Comparison of ENCODE assay signal across 8 mouse cellular contexts in the genomic region with DNA sequence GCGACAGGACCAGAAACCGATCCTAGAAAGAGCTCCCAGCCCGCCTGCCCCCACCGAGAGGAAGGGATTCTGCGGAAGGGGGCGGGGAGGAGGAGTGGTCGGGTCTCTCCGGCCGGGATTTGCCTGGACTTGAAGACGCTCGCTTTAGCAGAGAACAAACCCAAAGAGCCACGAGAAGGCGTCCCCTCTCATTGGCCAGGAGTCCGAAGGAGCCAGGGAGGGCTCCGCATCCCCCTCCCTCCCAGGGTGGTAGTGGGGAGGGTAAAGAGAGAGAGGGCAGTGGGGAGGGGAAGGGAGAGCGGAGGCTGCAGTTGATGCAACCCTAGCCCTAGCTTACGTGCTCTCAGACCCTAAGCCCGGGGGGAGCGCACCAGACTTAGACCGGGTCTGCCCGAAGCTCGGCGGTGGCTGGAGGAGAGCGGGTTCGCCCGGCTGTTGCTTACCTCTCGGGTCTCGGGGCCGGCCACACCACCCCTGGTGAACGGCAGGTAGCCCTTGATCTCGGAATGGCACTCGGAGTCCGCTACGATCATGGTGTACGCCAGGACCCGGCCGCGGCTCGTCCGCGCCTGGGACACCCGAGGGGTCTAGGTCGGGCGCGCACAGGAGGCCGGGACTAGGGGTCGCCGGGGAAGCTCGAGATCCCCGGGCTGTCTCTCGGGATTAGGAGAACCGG. TPM values are rescaled to one million over a fixed set of nuclear protein-coding genes. Genes with fewer than 3 reads are reported as not detected.
A peak's percentile ranks its signal among the peaks of the same experiment; 100 is the strongest.
DNase-seq lines count a peak whose midpoint lies in the region; TF ChIP-seq lines count a peak whose summit lies in the region.

No protein-coding gene starts in this region.

- H3K9me3 ChIP-seq in midbrain, embryonic 10.5 days (replicated peaks): no peaks in the 10 kb centered on the region

- peak overlapping the region; percentile 87 for H3K27ac ChIP-seq in midbrain, embryonic 10.5 days (replicated peaks)
- H3K27ac ChIP-seq in small intestine, adult 2 months (ENCODE audit: insufficient read depth, low read depth, low read length): peak overlapping the region; percentile 33

- intact Hi-C loops in left cerebral cortex, postnatal 4 days (cut with DNase I): loop anchor here (5.0 kb wide), 1 partner anchor 47 kb away; a partner anchor contains a TSS

- peaks cover 16% of the 10 kb centered on the region for H3K27me3 ChIP-seq in midbrain, embryonic 10.5 days (ENCODE audit: low read depth, poor library complexity, severe bottlenecking)
- no peaks in the 10 kb centered on the region for H3K27me3 ChIP-seq in small intestine, adult 2 months (ENCODE audit: control insufficient read depth, insufficient read depth, low read length)

- TF ChIP-seq CTCF in small intestine, adult 2 months (IDR thresholded peaks at IDR 0.05; ENCODE audit: extremely low read depth, insufficient read length, insufficient replicate concordance, low read depth, low read length): no peak

- peaks cover 53% of the 10 kb centered on the region for H3K4me1 ChIP-seq in midbrain, embryonic 10.5 days
- peaks cover 6% of the 10 kb centered on the region for H3K4me1 ChIP-seq in small intestine, adult 2 months (ENCODE audit: control insufficient read depth, insufficient read depth, insufficient read length, low read length)

- H3K4me3 ChIP-seq in midbrain, embryonic 10.5 days: peak overlapping the region; percentile 73
- H3K4me3 ChIP-seq in small intestine, adult 2 months (ENCODE audit: low read depth, low read length): peak overlapping the region; percentile 92

- peak; percentile 52 for DNase-seq in layer of hippocampus, adult 11-12 months (ENCODE audit: low spot score)
- DNase-seq in layer of hippocampus, adult 9-10 months (ENCODE audit: low spot score): no peak
- DNase-seq in embryo, embryonic 10 days (ENCODE audit: low spot score): peak; percentile 92
- DNase-seq in gastrocnemius, adult 8-10 months (ENCODE audit: low spot score in 2 of 2): peak; percentile 24 to 35
- peak; percentile 69 for DNase-seq in hindlimb bud, embryonic 11.5 days (ENCODE audit: extremely low spot score, low read depth, low spot score)
- DNase-seq in left cerebral cortex, postnatal 4 days: peak; percentile 84
- DNase-seq in midbrain, embryonic 10.5 days (ENCODE audit: low spot score): peak; percentile 89

- no peaks in the 10 kb centered on the region for H3K36me3 ChIP-seq in midbrain, embryonic 10.5 days
- H3K36me3 ChIP-seq in small intestine, adult 2 months (ENCODE audit: control insufficient read depth, insufficient read depth, low read length): no peaks in the 10 kb centered on the region

- under 1% methylated on average over 52 of the region's 52 CpGs for WGBS in midbrain, embryonic 10.5 days
- 1% methylated on average over 52 of the region's 52 CpGs for WGBS in small intestine, adult 2 months

- no peak for TF ChIP-seq POLR2A in small intestine, adult 2 months (IDR thresholded peaks at IDR 0.05; ENCODE audit: low read depth, low read length)

RNA-seq across cellular contexts. Expression of a gene that starts 0.5 kb away (rescaled TPM):
- total RNA-seq in gastrocnemius, adult 8-10 months (2022): 1 to 10 TPM; 2.1 to 2.5 (median 2.2) TPM
- 1 to 10 TPM; 6.8 to 7.0 TPM for total RNA-seq in left cerebral cortex, postnatal 4 days (2021)
- 13.0 and 14.7 TPM in 2 replicates for polyA plus RNA-seq in midbrain, embryonic 10.5 days (2016; fragmentation: Nextera tagmentation; extraction: Ambion mirVana)
- polyA plus RNA-seq in small intestine, adult 2 months (2012; rRNA removed): 4.0 and 6.7 TPM in 2 replicates

RNA-seq across cellular contexts. Expression of a gene that starts 23.7 kb away (rescaled TPM):
- total RNA-seq in gastrocnemius, adult 8-10 months (2022): 10 to 100 TPM; 48.3 to 57.9 (median 49.7) TPM
- total RNA-seq in left cerebral cortex, postnatal 4 days (2021): 100 to 1,000 TPM; 652 to 682 TPM
- 965 and 979 TPM in 2 replicates for polyA plus RNA-seq in midbrain, embryonic 10.5 days (2016; fragmentation: Nextera tagmentation; extraction: Ambion mirVana)
- polyA plus RNA-seq in small intestine, adult 2 months (2012; rRNA removed): 63.8 and 147 TPM in 2 replicates

RNA-seq across cellular contexts. Expression of a gene that starts 25.6 kb away (rescaled TPM):
- 10 to 100 TPM; 34.4 to 50.4 (median 38.8) TPM for total RNA-seq in gastrocnemius, adult 8-10 months (2022)
- 10 to 100 TPM; 83.6 to 83.7 TPM for total RNA-seq in left cerebral cortex, postnatal 4 days (2021)
- polyA plus RNA-seq in midbrain, embryonic 10.5 days (2016; fragmentation: Nextera tagmentation; extraction: Ambion mirVana): 203 and 216 TPM in 2 replicates
- polyA plus RNA-seq in small intestine, adult 2 months (2012; rRNA removed): 5.0 and 9.0 TPM in 2 replicates

RNA-seq across cellular contexts. Expression of a gene that starts 46.0 kb away (rescaled TPM):
- total RNA-seq in gastrocnemius, adult 8-10 months (2022): 1 to 10 TPM; 2.2 to 4.9 (median 3.4) TPM
- 10 to 100 TPM; 10.0 to 12.2 TPM for total RNA-seq in left cerebral cortex, postnatal 4 days (2021)
- 32.6 and 35.3 TPM in 2 replicates for polyA plus RNA-seq in midbrain, embryonic 10.5 days (2016; fragmentation: Nextera tagmentation; extraction: Ambion mirVana)
- polyA plus RNA-seq in small intestine, adult 2 months (2012; rRNA removed): 1.1 and 2.0 TPM in 2 replicates

RNA-seq across cellular contexts. Expression of a gene that starts 54.1 kb away (rescaled TPM):
- total RNA-seq in gastrocnemius, adult 8-10 months (2022): 1 to 10 TPM in 1 of 4 experiments, under 1 TPM in 3; 0.15 to 1.0 (median 0.50) TPM
- 1 to 10 TPM in 1 of 2 experiments, under 1 TPM in 1; 0.58 to 1.1 TPM for total RNA-seq in left cerebral cortex, postnatal 4 days (2021)
- 0.41 and 0.56 TPM in 2 replicates for polyA plus RNA-seq in midbrain, embryonic 10.5 days (2016; fragmentation: Nextera tagmentation; extraction: Ambion mirVana)
- polyA plus RNA-seq in small intestine, adult 2 months (2012; rRNA removed): 2.9 and 3.1 TPM in 2 replicates

Comparison
In these comparisons a context has a peak if more than half of its experiments do, and no peak if none do; other contexts are left out.
1. RNA of a gene that starts 23.7 kb away (total RNA-seq): 652 to 682 TPM in left cerebral cortex, postnatal 4 days; 48.3 to 57.9 TPM in gastrocnemius, adult 8-10 months; every median in the first group is over 10 times any median in the second.